Mouse (Mus musculus) kidney, postnatal 10 days (tissue): ENCODE measurements at regions not wholly inside any gene's neighbourhood (a gene's known extent, or its start where the extent isn't known, plus 50 kb on each side); places are given as distances from the start of the nearest gene placed in this dataset.
"Not testable (repeated sequence)": the region's sequence is repeated elsewhere in the genome, so short reads cannot be mapped to it uniquely, and the experiment has no call there.

Experiments
- DNase-seq: peaks from one replicate; pipeline ENCODE4 v3.0.0; 2021; ENCODE audit warnings: mixed read lengths

GRCm38 (mm10) chr17:4825221-4825895 is 168.8 kb upstream of the Arid1b start:
- DNase-seq = no peak

GRCm38 (mm10) chr17:4834065-4834464 is 160.1 kb upstream of the Arid1b start:
- DNase-seq = peak; percentile 61

- DNase-seq = no peak
These were observed 159.6 kb upstream of the Arid1b start for GRCm38 (mm10) chr17:4834571-4834970.

- no peak for DNase-seq
These were observed 158.9 kb upstream of the Arid1b start for GRCm38 (mm10) chr17:4835065-4835705.

- DNase-seq = no peak
These were observed 154.0 kb upstream of the Arid1b start for GRCm38 (mm10) chr17:4840123-4840522.

- no peak for DNase-seq
These were observed 135.8 kb upstream of the Arid1b start for GRCm38 (mm10) chr17:4858304-4858703.

- DNase-seq = no peak
These were observed 129.2 kb upstream of the Arid1b start for GRCm38 (mm10) chr17:4864901-4865300.

GRCm38 (mm10) chr17:4865621-4866020 is 128.5 kb upstream of the Arid1b start:
- peak; percentile 27 for DNase-seq

GRCm38 (mm10) chr17:4866026-4866896 is 127.9 kb upstream of the Arid1b start:
- DNase-seq = peak; percentile 18

GRCm38 (mm10) chr17:4867083-4867482 is 127.0 kb upstream of the Arid1b start:
- DNase-seq = no peak

GRCm38 (mm10) chr17:4867754-4868445 is 126.2 kb upstream of the Arid1b start:
- DNase-seq = peak; percentile 44

- DNase-seq = no peak
These were observed 125.7 kb upstream of the Arid1b start for GRCm38 (mm10) chr17:4868446-4868825.

- DNase-seq = no peak
These were observed 125.3 kb upstream of the Arid1b start for GRCm38 (mm10) chr17:4868861-4869260.

- DNase-seq = no peak
These were observed 122.9 kb upstream of the Arid1b start for GRCm38 (mm10) chr17:4871267-4871666.

GRCm38 (mm10) chr17:4874459-4874858 is 119.7 kb upstream of the Arid1b start:
- no peak for DNase-seq

- DNase-seq = no peak
These were observed 118.8 kb upstream of the Arid1b start for GRCm38 (mm10) chr17:4875086-4876046.

- no peak for DNase-seq
These were observed 117.7 kb upstream of the Arid1b start for GRCm38 (mm10) chr17:4876431-4876830.

- no peak for DNase-seq
These were observed 112.7 kb upstream of the Arid1b start for GRCm38 (mm10) chr17:4881473-4881872.

- no peak for DNase-seq
These were observed 110.0 kb upstream of the Arid1b start for GRCm38 (mm10) chr17:4884083-4884482.

- peak; percentile 34 for DNase-seq
These were observed 109.4 kb upstream of the Arid1b start for GRCm38 (mm10) chr17:4884761-4885160.

- not testable (repeated sequence) for DNase-seq
These were observed 106.8 kb upstream of the Arid1b start for GRCm38 (mm10) chr17:4887331-4887730.

- no peak for DNase-seq
These were observed 104.6 kb upstream of the Arid1b start for GRCm38 (mm10) chr17:4889577-4889976.
